Mouse (Mus musculus) layer of hippocampus, adult 9-10 months (tissue): Measurements from ENCODE around the gene Shprh.
"Not testable (repeated sequence)": the region's sequence is repeated elsewhere in the genome, so short reads cannot be mapped to it uniquely, and the experiment has no call there.

Source experiments
- DNase-seq: peaks from one replicate; pipeline ENCODE4 v3.0.0; 2022; ENCODE audit warnings: low spot score

The Shprh gene

DNA sequence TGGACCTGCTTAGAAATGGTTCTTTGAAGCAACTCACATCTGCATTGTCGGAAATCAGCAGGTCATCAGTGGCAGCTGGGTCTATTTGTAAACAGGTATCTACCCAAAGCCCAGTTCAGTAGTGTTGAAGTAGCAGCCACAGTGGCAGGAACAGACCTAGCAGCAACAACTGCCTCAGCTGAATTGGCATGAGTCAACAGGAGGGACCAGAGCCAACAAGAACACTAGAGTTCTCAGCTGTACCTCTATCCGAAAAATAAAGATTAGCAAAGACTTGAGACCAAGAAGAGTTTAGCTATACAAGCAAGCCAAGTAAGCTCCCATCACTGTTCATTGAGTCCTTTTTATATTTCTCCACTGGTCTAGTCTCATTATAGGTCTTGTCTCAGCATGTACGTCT lies 99.0 kb downstream of the Shprh start:
- DNase-seq: no peak

DNA sequence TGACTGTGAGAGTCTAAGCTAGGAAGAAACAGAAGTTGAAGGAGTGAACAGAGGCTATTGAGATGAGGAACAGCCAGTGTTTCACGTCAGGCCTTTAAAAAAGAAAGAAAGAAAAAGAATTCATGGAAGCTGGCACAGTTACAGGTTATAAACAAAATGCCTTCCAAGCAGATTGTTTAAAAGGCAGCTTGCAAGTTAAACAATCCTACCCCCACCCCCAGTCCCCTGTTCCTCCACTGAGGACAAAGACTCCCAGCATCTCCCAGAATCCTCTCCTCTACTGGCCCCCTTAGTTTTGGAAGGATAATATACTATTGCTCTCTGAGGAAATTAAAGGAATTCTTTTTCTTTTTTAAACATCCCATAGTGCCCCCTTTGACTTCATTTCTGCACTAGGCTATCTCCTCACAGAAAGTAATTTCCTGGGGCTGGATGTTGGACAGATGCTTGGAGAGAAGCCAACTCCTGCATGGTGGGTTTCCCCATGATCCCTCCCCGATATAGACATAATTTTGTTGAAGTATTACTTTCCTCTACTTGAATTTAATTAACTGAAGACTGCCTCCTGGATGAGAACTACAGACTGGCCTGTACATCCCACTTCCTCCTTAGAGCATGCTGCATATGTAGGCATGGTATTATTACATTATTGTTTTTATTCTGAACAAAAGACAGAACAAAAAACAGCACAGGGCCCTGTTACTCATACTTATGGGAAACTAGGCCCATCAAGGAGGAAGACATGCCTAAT lies 101.2 kb downstream of the Shprh start:
- no peak for DNase-seq

DNA sequence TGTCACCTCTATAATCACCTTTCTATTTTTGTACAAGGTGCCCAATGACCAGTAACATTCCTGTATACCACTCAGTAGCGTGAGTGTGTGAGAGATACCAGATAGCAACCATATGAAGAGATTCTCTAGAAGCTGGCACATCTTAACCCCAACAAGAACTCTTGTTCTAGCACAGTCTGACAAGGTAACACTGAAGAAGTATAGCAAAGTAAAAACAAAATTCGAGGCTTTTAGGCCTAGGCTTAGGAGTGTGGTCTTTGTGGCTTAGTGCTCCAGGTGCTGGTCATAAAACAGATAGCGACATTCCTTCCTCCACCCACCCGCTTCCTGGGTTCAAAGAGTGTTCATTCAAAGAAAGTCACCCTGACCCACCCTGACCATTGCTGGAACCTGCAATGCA lies 104.4 kb downstream of the Shprh start:
- DNase-seq: not testable (repeated sequence)

DNA sequence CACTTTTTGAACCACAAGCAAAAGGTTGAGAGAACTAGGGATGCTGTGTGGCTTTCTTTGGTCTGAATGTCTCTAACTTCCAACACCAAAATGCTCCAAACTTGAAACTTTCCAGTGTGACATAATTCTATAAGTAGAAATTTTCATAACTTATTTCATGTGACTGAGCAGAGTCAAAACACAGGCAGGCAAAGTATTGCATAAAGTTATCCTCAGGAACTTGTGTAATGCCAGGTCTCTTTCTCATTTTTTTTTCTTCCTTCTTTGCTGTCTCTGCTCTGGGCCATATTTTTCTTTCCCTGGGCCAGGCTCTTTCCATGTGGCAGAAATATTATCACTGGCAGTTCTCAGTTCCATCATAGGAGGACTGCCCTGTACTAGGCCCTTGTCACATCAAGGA lies 110.9 kb downstream of the Shprh start:
- DNase-seq: no peak

DNA sequence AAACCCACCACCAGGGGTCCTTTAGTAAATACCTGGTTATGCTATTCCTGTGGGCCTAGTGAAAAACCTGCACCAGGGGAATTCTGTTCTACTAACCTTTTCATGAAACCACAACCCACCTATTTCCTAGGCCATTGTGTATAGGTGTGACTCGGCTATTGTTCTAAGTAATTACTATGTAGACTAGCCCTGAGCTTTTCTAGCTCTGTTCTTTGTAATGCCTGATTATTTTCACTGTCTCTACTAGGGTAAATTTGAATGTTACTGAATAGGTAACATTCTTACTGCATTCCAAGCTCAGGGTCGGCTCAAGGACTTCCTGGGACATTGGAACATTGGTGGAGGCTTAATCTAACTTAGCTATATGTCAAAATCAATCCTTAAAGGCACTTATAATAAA lies 113.1 kb downstream of the Shprh start:
- not testable (repeated sequence) for DNase-seq

DNA sequence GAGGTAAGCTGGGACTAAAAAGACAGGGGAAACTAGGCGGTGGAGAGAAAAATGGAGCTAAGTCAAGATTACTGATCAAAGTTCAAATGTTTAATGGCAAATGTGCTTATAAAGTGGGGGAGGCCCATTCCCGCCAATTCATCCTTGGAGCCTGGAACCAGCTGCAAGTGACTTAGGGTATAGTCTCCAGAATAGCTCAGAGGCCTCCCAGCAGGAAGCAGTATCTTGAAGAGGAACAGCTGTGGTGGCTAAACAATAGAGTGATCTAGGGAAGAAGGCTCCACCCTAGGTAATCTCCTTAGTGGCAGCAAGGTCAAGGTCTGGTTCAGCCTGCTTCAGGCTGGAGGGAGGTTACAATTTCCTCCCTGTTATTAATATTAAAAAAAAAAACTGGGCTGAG lies 114.6 kb downstream of the Shprh start:
- DNase-seq: not testable (repeated sequence)
